Mouse (Mus musculus): ENCODE measurements around the gene Slc4a5.

- TF ChIP-seq CTCF (IDR thresholded peaks at IDR 0.05; ENCODE audit: extremely low read depth, insufficient read depth, low read length) (no peak), POLR2A (IDR thresholded peaks at IDR 0.05; ENCODE audit: extremely low read depth, insufficient read depth, low read length) (no peak)
These were observed 13.8 kb upstream of the Slc4a5 start for GRCm38 (mm10) chr6:83205851-83206250.
